In the genomic region with DNA sequence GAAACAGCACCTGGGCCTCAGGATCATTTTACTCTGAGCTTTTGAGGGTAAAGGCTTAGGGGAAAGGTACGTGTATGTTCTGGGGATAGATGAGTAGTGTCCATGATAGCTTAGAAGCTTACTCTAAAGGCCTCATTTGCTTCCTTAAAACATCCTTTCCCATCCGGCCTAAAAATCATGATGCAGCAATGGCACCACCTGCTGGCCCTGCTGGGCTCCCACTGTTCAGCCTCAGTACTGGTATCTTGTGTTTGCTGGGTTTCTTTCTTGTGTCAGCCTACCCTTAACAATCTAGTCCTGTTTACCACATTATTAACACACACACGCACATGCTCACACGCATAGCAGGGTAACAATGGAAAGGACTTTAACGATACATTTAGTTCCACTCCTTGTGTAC, we compare ENCODE assay signal across 7 mouse cellular contexts. TPM values are rescaled to one million over a fixed set of nuclear protein-coding genes. Genes with fewer than 3 reads are reported as not detected.
DNase-seq lines count a peak whose midpoint lies in the region; ATAC-seq and TF ChIP-seq lines count a peak whose summit lies in the region.

No protein-coding gene starts in this region.

- 49% methylated on average over 5 of the region's 5 CpGs for WGBS in bone marrow, adult 2 months
- WGBS in forebrain, embryonic 10.5 days = 36% methylated on average over 5 of the region's 5 CpGs
- WGBS in hindbrain, embryonic 11.5 days = 36% methylated on average over 5 of the region's 5 CpGs

- peaks cover 3% of the 10 kb centered on the region; the same call in 1 of the 2 replicates for H3K27me3 ChIP-seq in G1E (ENCODE audit: insufficient read depth, low read length)
- H3K27me3 ChIP-seq in forebrain, embryonic 10.5 days (ENCODE audit: poor library complexity, severe bottlenecking) = no peaks in the 10 kb centered on the region
- no peaks in the 10 kb centered on the region for H3K27me3 ChIP-seq in hindbrain, embryonic 11.5 days (ENCODE audit: control insufficient read depth, insufficient read depth, low read length)

- no peak for TF ChIP-seq POLR2A in bone marrow, adult 2 months (IDR thresholded peaks at IDR 0.05; ENCODE audit: borderline replicate concordance, control insufficient read depth, low read depth, low read length)

- H3K9me3 ChIP-seq in G1E (replicated peaks) = no peaks in the 10 kb centered on the region
- no peaks in the 10 kb centered on the region for H3K9me3 ChIP-seq in forebrain, embryonic 10.5 days
- H3K9me3 ChIP-seq in hindbrain, embryonic 11.5 days (ENCODE audit: control insufficient read depth, low read length) = no peaks in the 10 kb centered on the region

- no peaks in the 10 kb centered on the region; the same call in 1 of the 2 replicates for H3K4me1 ChIP-seq in G1E (ENCODE audit: insufficient read depth, low read depth, low read length)
- no peaks in the 10 kb centered on the region for H3K4me1 ChIP-seq in bone marrow, adult 2 months (ENCODE audit: control insufficient read depth, insufficient read depth, low read length)
- no peaks in the 10 kb centered on the region for H3K4me1 ChIP-seq in forebrain, embryonic 10.5 days
- H3K4me1 ChIP-seq in hindbrain, embryonic 11.5 days (replicated peaks; ENCODE audit: control insufficient read depth, insufficient read depth, low read length) = no peaks in the 10 kb centered on the region

- H3K36me3 ChIP-seq in G1E (replicated peaks) = no peaks in the 10 kb centered on the region
- H3K36me3 ChIP-seq in forebrain, embryonic 10.5 days (replicated peaks) = no peaks in the 10 kb centered on the region
- no peaks in the 10 kb centered on the region for H3K36me3 ChIP-seq in hindbrain, embryonic 11.5 days (ENCODE audit: control insufficient read depth, insufficient read depth, low read length)

- H3K4me3 ChIP-seq in G1E (ENCODE audit: low read depth, low read length) = no peak overlapping the region
- H3K4me3 ChIP-seq in bone marrow, adult 2 months (replicated peaks; ENCODE audit: control insufficient read depth, low read depth, low read length) = no peak overlapping the region
- H3K4me3 ChIP-seq in forebrain, embryonic 10.5 days = no peak overlapping the region
- H3K4me3 ChIP-seq in hindbrain, embryonic 11.5 days (ENCODE audit: low read depth, low read length) = no peak overlapping the region

- no peak for DNase-seq in G1E (ENCODE audit: low spot score)
- peak; percentile 53 for DNase-seq in forebrain, embryonic 10.5 days (ENCODE audit: extremely low spot score, low spot score)
- peak; percentile 73 for DNase-seq in hindbrain, embryonic 11.5 days (ENCODE audit: low spot score)
- peak; percentile 71 for DNase-seq in layer of hippocampus, adult 9-11 months
- peak; percentile 73 for DNase-seq in lung, postnatal 14 days
- peak; percentile 31 for DNase-seq in retina, postnatal 7 days (ENCODE audit: low read depth, low spot score)

- no peak overlapping the region for H3K27ac ChIP-seq in bone marrow, adult 2 months (ENCODE audit: control insufficient read depth, insufficient read depth, low read depth, low read length, poor library complexity)
- no peak overlapping the region for H3K27ac ChIP-seq in forebrain, embryonic 10.5 days
- H3K27ac ChIP-seq in hindbrain, embryonic 11.5 days (ENCODE audit: low read depth, low read length) = no peak overlapping the region

- H3K4me2 ChIP-seq in hindbrain, embryonic 11.5 days (replicated peaks; ENCODE audit: low read depth, low read length) = no peak overlapping the region

- TF ChIP-seq CTCF in G1E (IDR thresholded peaks at IDR 0.05; ENCODE audit: low read depth, low read length) = peak; percentile 38; the same call in 1 of the 2 replicates
- peak; percentile 83 for TF ChIP-seq CTCF in bone marrow, adult 2 months (IDR thresholded peaks at IDR 0.05; ENCODE audit: control insufficient read depth, insufficient read depth, low read length)

- ATAC-seq in G1E (ENCODE audit: extremely low read depth, insufficient number of reproducible peaks, low FRiP score, poor library complexity, severe bottlenecking) = peak; percentile 78
- ATAC-seq in hindbrain, embryonic 11.5 days (ENCODE audit: low FRiP score) = peak; percentile 56; the same call in 1 of the 2 replicates

- H3K9ac ChIP-seq in hindbrain, embryonic 11.5 days (ENCODE audit: low read depth, low read length) = no peak overlapping the region

RNA-seq across cellular contexts. Expression of a gene that starts 23.6 kb away (rescaled TPM):
- total RNA-seq in G1E (2014; fragmentation: Nextera tagmentation) (0.29 and 0.45 TPM in 2 replicates), G1E (2017) (0.70 and 0.93 TPM in 2 replicates)
- 0.29 and 0.34 TPM in 2 replicates for polyA plus RNA-seq in G1E (2012)
- 5.0 and 8.8 TPM in 2 replicates for polyA plus RNA-seq in bone marrow, adult 2 months (2011; ENCODE audit: insufficient read depth, insufficient read length, low replicate concordance, missing spikeins)
- 57.8 and 60.0 TPM in 2 replicates for polyA plus RNA-seq in forebrain, embryonic 10.5 days (2016; fragmentation: Nextera tagmentation; extraction: Ambion mirVana)
- 55.3 and 58.3 TPM in 2 replicates for polyA plus RNA-seq in hindbrain, embryonic 11.5 days (2014; fragmentation: Nextera tagmentation; extraction: Ambion mirVana)
